Mouse (Mus musculus): ENCODE data around the gene Prelp. TPM values are rescaled to one million over a fixed set of nuclear protein-coding genes. Genes with fewer than 3 reads are reported as not detected.

Prelp gene
- polyA plus RNA-seq, 1 experiment from 2014 or later: 3.2 TPM

GRCm38 (mm10) chr1:133884746-133885145 is 36.5 kb downstream of the Prelp start:
- H3K4me1 ChIP-seq (replicated peaks; ENCODE audit: control insufficient read depth, insufficient read depth, low read length): peaks cover 8% of the 10 kb centered on the region
- peak; percentile 56 for DNase-seq (ENCODE audit: low spot score)

DNA sequence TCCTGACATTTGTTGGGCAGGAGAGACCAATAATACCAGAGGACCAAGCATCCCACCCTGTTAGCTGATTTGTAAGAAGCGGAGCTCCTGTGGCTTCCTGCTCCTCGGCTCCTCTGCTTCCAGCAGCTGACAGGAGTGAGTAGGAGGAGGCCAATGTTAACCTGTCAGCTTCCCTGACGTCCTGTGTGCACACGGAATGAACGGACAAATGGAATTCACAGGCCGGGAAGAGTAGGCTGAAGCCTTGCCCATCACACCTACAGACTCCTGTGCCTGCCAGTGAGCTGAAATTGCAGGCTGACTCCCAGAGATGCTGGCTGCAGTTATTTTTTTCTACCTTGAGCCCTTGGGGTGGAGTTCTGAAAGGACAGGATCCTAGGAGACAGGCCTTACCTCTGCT is 37.1 kb downstream of the Prelp start:
- Histone ChIP-seq H3K27ac (ENCODE audit: low read depth, low read length) (peak overlapping the region; percentile 75), H3K4me3 (ENCODE audit: low read depth, low read length) (no peak overlapping the region), H3K4me2 (replicated peaks; ENCODE audit: low read depth, low read length) (no peak overlapping the region), H3K4me1 (replicated peaks; ENCODE audit: control insufficient read depth, insufficient read depth, low read length) (peaks cover 8% of the 10 kb centered on the region), H3K36me3 (ENCODE audit: control insufficient read depth, insufficient read depth, low read length) (no peaks in the 10 kb centered on the region), H3K27me3 (ENCODE audit: control insufficient read depth, insufficient read depth, low read length) (no peaks in the 10 kb centered on the region), H3K9me3 (ENCODE audit: control insufficient read depth, low read length) (no peaks in the 10 kb centered on the region), H3K9ac (ENCODE audit: low read depth, low read length) (no peak overlapping the region)
- DNase-seq (ENCODE audit: low spot score): no peak
- ATAC-seq (ENCODE audit: low FRiP score): no peak
- 57% methylated on average over 6 of the region's 6 CpGs for WGBS

More at GRCm38 (mm10) chr1:133884746-133885145, 36.5 kb downstream of the Prelp start:
- Histone ChIP-seq H3K27ac (ENCODE audit: low read depth, low read length) (peak overlapping the region; percentile 75), H3K4me2 (replicated peaks; ENCODE audit: low read depth, low read length) (no peak overlapping the region), H3K4me3 (ENCODE audit: low read depth, low read length) (no peak overlapping the region), H3K9ac (ENCODE audit: low read depth, low read length) (no peak overlapping the region), H3K9me3 (ENCODE audit: control insufficient read depth, low read length) (no peaks in the 10 kb centered on the region), H3K36me3 (ENCODE audit: control insufficient read depth, insufficient read depth, low read length) (no peaks in the 10 kb centered on the region), H3K27me3 (ENCODE audit: control insufficient read depth, insufficient read depth, low read length) (no peaks in the 10 kb centered on the region)
- 41% methylated on average over 9 of the region's 9 CpGs for WGBS
- peak; percentile 52 for ATAC-seq (ENCODE audit: low FRiP score)

DNA sequence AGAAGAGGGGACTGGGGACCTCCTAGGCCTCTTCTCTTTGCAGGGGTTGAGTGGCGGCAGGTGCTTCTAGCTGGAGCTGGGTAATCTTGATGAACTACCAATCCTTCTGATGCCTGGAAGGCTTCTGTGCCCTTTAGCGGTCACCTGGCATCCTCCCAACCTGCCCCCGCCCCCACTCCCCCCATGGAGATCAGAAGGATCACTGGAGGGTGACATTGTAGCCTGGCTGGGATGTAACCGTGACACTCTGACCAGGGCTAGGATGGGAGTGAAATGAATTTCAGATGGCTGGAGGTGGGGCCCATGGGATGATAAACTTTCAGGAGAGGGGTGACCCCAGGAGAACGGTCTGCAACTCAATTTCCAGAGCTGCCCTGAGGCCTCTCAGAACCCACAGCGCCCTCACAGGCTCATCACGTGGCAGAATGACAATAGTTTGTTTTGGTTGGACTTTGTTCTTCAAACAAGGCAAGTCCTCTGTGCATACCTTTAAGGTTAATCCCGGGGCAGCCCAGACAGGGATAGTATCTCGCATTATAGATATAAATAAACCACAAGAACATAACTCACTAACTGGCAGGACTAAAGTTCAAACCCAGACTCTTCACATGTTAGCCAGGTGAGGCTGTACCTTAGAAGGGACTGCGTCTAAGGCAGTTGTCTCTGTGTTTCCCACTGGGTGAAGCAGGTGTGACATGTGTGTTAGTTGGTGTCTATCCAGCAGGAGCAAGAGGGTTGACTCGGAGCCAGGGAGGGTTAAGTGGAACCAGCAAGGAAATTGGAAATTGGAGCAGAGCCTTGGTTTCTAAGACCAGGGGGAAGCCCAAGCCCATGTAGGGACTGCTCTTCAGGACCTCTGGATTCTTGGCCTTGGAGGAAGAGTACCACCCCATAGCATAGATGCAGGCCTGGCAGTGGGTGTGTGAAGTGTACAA is 38.7 kb downstream of the Prelp start:
- no peak for DNase-seq (ENCODE audit: low spot score)
- WGBS: 57% methylated on average over 11 of the region's 11 CpGs
- no peak overlapping the region for H3K4me3 ChIP-seq (ENCODE audit: low read depth, low read length)
- ATAC-seq (ENCODE audit: low FRiP score): no peak
- H3K36me3 ChIP-seq (ENCODE audit: control insufficient read depth, insufficient read depth, low read length): no peaks in the 10 kb centered on the region
- H3K9ac ChIP-seq (ENCODE audit: low read depth, low read length): no peak overlapping the region
- H3K27me3 ChIP-seq (ENCODE audit: control insufficient read depth, insufficient read depth, low read length): no peaks in the 10 kb centered on the region
- no peak overlapping the region for H3K27ac ChIP-seq (ENCODE audit: low read depth, low read length)
- peaks cover 8% of the 10 kb centered on the region for H3K4me1 ChIP-seq (replicated peaks; ENCODE audit: control insufficient read depth, insufficient read depth, low read length)
- H3K4me2 ChIP-seq (replicated peaks; ENCODE audit: low read depth, low read length): no peak overlapping the region
- no peaks in the 10 kb centered on the region for H3K9me3 ChIP-seq (ENCODE audit: control insufficient read depth, low read length)

GRCm38 (mm10) chr1:133881813-133882212 is 39.4 kb downstream of the Prelp start:
- DNase-seq (ENCODE audit: low spot score): no peak
- H3K36me3 ChIP-seq (ENCODE audit: control insufficient read depth, insufficient read depth, low read length): no peaks in the 10 kb centered on the region
- no peak overlapping the region for H3K4me2 ChIP-seq (replicated peaks; ENCODE audit: low read depth, low read length)
- H3K9me3 ChIP-seq (ENCODE audit: control insufficient read depth, low read length): no peaks in the 10 kb centered on the region
- no peaks in the 10 kb centered on the region for H3K27me3 ChIP-seq (ENCODE audit: control insufficient read depth, insufficient read depth, low read length)
- ATAC-seq (ENCODE audit: low FRiP score): no peak
- no peak overlapping the region for H3K4me3 ChIP-seq (ENCODE audit: low read depth, low read length)
- 53% methylated on average over 6 of the region's 6 CpGs for WGBS
- no peak overlapping the region for H3K9ac ChIP-seq (ENCODE audit: low read depth, low read length)
- H3K4me1 ChIP-seq (replicated peaks; ENCODE audit: control insufficient read depth, insufficient read depth, low read length): peaks cover 7% of the 10 kb centered on the region
- H3K27ac ChIP-seq (ENCODE audit: low read depth, low read length): no peak overlapping the region

DNA sequence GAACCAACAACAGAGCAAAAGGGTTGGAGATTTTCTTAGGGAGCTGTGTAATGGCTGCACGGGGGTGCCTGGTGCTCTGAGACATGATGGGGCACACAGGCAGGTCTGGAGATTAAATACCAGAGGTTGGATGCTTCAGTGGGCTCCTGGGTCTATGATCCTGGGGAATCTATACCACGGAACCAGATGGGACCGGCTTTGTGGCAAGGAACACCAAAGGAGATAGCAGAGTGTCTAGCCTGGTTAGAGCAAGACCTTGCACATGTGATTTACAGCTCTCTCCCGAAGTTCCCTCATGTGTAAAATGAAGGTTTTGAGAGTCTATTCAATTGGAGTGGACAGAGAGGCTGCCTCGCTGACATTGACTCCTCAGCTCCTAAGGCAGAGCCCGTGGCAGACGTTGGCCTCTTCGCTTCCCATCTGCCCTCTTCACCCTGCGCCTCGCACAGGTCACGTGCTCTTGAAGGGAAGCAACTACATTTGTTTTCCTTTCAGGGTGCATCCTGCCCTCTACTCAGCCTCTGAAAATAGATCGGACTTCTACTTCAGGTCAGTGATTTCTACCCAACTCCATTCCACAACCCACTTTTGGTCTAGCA is 42.3 kb downstream of the Prelp start:
- Histone ChIP-seq H3K4me2 (replicated peaks; ENCODE audit: low read depth, low read length) (no peak overlapping the region), H3K4me1 (replicated peaks; ENCODE audit: control insufficient read depth, insufficient read depth, low read length) (peaks cover 2% of the 10 kb centered on the region; the same call in 1 of the 2 replicates), H3K9ac (ENCODE audit: low read depth, low read length) (no peak overlapping the region), H3K9me3 (ENCODE audit: control insufficient read depth, low read length) (no peaks in the 10 kb centered on the region), H3K4me3 (ENCODE audit: low read depth, low read length) (no peak overlapping the region), H3K36me3 (ENCODE audit: control insufficient read depth, insufficient read depth, low read length) (no peaks in the 10 kb centered on the region), H3K27me3 (ENCODE audit: control insufficient read depth, insufficient read depth, low read length) (no peaks in the 10 kb centered on the region), H3K27ac (ENCODE audit: low read depth, low read length) (no peak overlapping the region)
- ATAC-seq (ENCODE audit: low FRiP score): no peak
- no peak for DNase-seq (ENCODE audit: low spot score)
- WGBS: 65% methylated on average over 12 of the region's 12 CpGs

- Histone ChIP-seq H3K4me2 (replicated peaks; ENCODE audit: low read depth, low read length) (no peak overlapping the region), H3K4me3 (ENCODE audit: low read depth, low read length) (no peak overlapping the region), H3K27ac (ENCODE audit: low read depth, low read length) (no peak overlapping the region), H3K27me3 (ENCODE audit: control insufficient read depth, insufficient read depth, low read length) (no peaks in the 10 kb centered on the region), H3K4me1 (replicated peaks; ENCODE audit: control insufficient read depth, insufficient read depth, low read length) (no peaks in the 10 kb centered on the region; the same call in 1 of the 2 replicates), H3K9me3 (ENCODE audit: control insufficient read depth, low read length) (no peaks in the 10 kb centered on the region), H3K9ac (ENCODE audit: low read depth, low read length) (no peak overlapping the region), H3K36me3 (ENCODE audit: control insufficient read depth, insufficient read depth, low read length) (no peaks in the 10 kb centered on the region)
- DNase-seq (ENCODE audit: low spot score) (no peak), ATAC-seq (ENCODE audit: low FRiP score) (no peak)
- 83% methylated on average over 7 of the region's 7 CpGs for WGBS
Observed at GRCm38 (mm10) chr1:133876936-133877335, 44.3 kb downstream of the Prelp start.

DNA sequence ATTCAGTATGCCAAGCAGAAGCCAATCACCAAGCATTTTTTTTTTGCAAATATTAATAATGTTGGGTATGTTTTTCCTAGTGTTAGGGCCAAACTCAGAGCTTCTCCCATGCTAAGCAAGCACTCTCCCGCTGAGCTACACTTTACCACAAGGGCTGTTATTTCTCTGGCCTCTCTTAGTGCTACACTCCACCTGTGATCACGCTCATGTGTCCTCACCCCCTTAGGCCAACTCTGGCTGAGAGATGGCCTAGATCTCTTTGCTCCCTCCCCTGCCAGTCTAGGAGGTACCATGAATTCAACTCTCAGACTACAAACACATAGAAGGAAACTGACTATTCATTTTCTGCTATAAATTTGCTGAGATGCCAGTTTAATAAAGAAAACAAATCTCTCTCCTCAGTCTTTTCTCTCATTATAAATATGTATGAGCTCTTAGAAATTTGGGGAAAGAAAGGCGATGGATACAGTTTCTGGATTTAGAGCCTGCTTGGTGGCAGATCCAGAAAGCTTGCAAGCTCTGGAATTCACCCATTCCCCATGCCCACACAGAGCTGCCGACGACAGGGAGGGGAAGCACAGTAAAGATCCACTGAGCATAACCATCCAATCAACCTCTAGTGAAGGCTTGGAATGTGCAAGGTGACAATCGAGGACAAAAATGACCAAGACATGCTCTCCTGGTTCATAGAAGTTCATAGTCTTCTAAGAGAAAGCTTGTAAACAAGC is 48.0 kb downstream of the Prelp start:
- no peak for DNase-seq (ENCODE audit: low spot score)
- Histone ChIP-seq H3K4me1 (replicated peaks; ENCODE audit: control insufficient read depth, insufficient read depth, low read length) (no peaks in the 10 kb centered on the region; the same call in 1 of the 2 replicates), H3K4me3 (ENCODE audit: low read depth, low read length) (no peak overlapping the region), H3K9me3 (ENCODE audit: control insufficient read depth, low read length) (no peaks in the 10 kb centered on the region), H3K9ac (ENCODE audit: low read depth, low read length) (no peak overlapping the region), H3K4me2 (replicated peaks; ENCODE audit: low read depth, low read length) (no peak overlapping the region), H3K27me3 (ENCODE audit: control insufficient read depth, insufficient read depth, low read length) (no peaks in the 10 kb centered on the region), H3K36me3 (ENCODE audit: control insufficient read depth, insufficient read depth, low read length) (no peaks in the 10 kb centered on the region), H3K27ac (ENCODE audit: low read depth, low read length) (no peak overlapping the region)
- no peak for ATAC-seq (ENCODE audit: low FRiP score)
- 81% methylated on average over 6 of the region's 6 CpGs for whole genome bisulfite sequencing

DNA sequence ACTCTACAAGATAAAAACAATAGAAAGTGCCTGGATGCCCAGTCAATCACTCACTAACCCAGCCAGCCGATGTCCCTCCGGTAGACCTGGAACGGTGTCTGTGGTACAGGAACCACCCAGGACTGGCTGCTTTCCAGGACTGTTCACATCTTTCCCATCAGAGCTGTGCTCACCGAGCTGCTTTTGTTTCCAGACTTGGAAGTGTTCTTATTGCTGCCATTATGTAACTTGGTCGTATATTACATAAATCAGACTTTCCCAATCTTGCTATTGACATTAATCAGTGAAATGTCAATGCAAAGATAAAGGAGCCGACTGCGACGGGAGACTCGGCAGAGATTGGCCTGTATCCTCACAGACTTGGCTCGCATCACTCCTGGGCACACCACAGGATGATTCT is 50.0 kb downstream of the Prelp start:
- Histone ChIP-seq H3K9ac (ENCODE audit: low read depth, low read length) (no peak overlapping the region), H3K27ac (ENCODE audit: low read depth, low read length) (no peak overlapping the region), H3K4me1 (replicated peaks; ENCODE audit: control insufficient read depth, insufficient read depth, low read length) (no peaks in the 10 kb centered on the region), H3K36me3 (ENCODE audit: control insufficient read depth, insufficient read depth, low read length) (no peaks in the 10 kb centered on the region), H3K9me3 (ENCODE audit: control insufficient read depth, low read length) (no peaks in the 10 kb centered on the region), H3K4me2 (replicated peaks; ENCODE audit: low read depth, low read length) (no peak overlapping the region), H3K27me3 (ENCODE audit: control insufficient read depth, insufficient read depth, low read length) (no peaks in the 10 kb centered on the region), H3K4me3 (ENCODE audit: low read depth, low read length) (no peak overlapping the region)
- WGBS: 88% methylated on average over 10 of the region's 10 CpGs
- DNase-seq (ENCODE audit: low spot score): no peak
- no peak for ATAC-seq (ENCODE audit: low FRiP score)

Measured in hindbrain, embryonic 11.5 days (tissue).